Mouse (Mus musculus): Measurements from ENCODE around the gene Tst. TPM values are rescaled to one million over a fixed set of nuclear protein-coding genes. Genes with fewer than 3 reads are reported as not detected.

The Tst gene
- polyA plus RNA-seq, 1 experiment from 2014 or later = 25.9 TPM

GRCm38 (mm10) chr15:78429139-78429459, 23.4 kb upstream of the Tst start:
- Histone ChIP-seq H3K4me3 (peak overlapping the region; percentile 76), H3K4me1 (peaks cover 25% of the 10 kb centered on the region), H3K27me3 (0 out of 2 replicates have a peak, but pooled peaks cover 4% of the 10 kb centered on the region), H3K9me3 (no peaks in the 10 kb centered on the region), H3K27ac (peak overlapping the region; percentile 45), H3K4me2 (peak overlapping the region; percentile 80), H3K36me3 (peaks cover 34% of the 10 kb centered on the region), H3K9ac (peak overlapping the region; percentile 82)
- 1% methylated on average over 3 of the region's 3 CpGs for WGBS
- ATAC-seq (ENCODE audit: insufficient number of reproducible peaks, insufficient read depth, low FRiP score, low TSS enrichment, low read depth) = no peak

GRCm38 (mm10) chr15:78428391-78429138, 22.9 kb upstream of the Tst start, which contains the start of gene Kctd17:
Gene Kctd17, plus strand, starts transcription at chr15:78428564.
- Histone ChIP-seq H3K27me3 (0 out of 2 replicates have a peak, but pooled peaks cover 4% of the 10 kb centered on the region), H3K27ac (peak within 1 kb of the TSS; percentile 45), H3K4me1 (peaks cover 25% of the 10 kb centered on the region), H3K9ac (peak within 1 kb of the TSS; percentile 82), H3K9me3 (no peaks in the 10 kb centered on the region), H3K4me3 (peak within 1 kb of the TSS; percentile 76), H3K4me2 (peak within 1 kb of the TSS; percentile 80), H3K36me3 (peaks cover 29% of the 10 kb centered on the region)
- 1% methylated on average over 51 of the region's 52 CpGs for WGBS
- ATAC-seq (ENCODE audit: insufficient number of reproducible peaks, insufficient read depth, low FRiP score, low TSS enrichment, low read depth) = peak; percentile 74; the same call in 1 of the 2 replicates

- no peak for ATAC-seq (ENCODE audit: insufficient number of reproducible peaks, insufficient read depth, low FRiP score, low TSS enrichment, low read depth)
- Histone ChIP-seq H3K9me3 (no peaks in the 10 kb centered on the region), H3K36me3 (no peaks in the 10 kb centered on the region), H3K4me1 (peaks cover 19% of the 10 kb centered on the region), H3K27ac (no peak overlapping the region), H3K27me3 (peaks cover 10% of the 10 kb centered on the region; the same call in 1 of the 2 replicates), H3K4me2 (no peak overlapping the region), H3K4me3 (no peak overlapping the region), H3K9ac (no peak overlapping the region)
- 67% methylated on average over 4 of the region's 4 CpGs for WGBS
These were observed 19.5 kb upstream of the Tst start for GRCm38 (mm10) chr15:78425230-78425629.

GRCm38 (mm10) chr15:78424507-78424906, 18.8 kb upstream of the Tst start:
- Histone ChIP-seq H3K27ac (no peak overlapping the region), H3K4me1 (peaks cover 12% of the 10 kb centered on the region), H3K4me2 (no peak overlapping the region), H3K27me3 (peaks cover 10% of the 10 kb centered on the region; the same call in 1 of the 2 replicates), H3K36me3 (no peaks in the 10 kb centered on the region), H3K9me3 (no peaks in the 10 kb centered on the region), H3K4me3 (no peak overlapping the region), H3K9ac (no peak overlapping the region)
- 21% methylated on average over 11 of the region's 11 CpGs for WGBS
- no peak for ATAC-seq (ENCODE audit: insufficient number of reproducible peaks, insufficient read depth, low FRiP score, low TSS enrichment, low read depth)

GRCm38 (mm10) chr15:78422046-78422956, 16.6 kb upstream of the Tst start:
- H3K4me1 ChIP-seq = peaks cover 3% of the 10 kb centered on the region; the same call in 1 of the 2 replicates
- H3K36me3 ChIP-seq = no peaks in the 10 kb centered on the region
- H3K4me2 ChIP-seq = peak overlapping the region; percentile 27; the same call in 1 of the 2 replicates
- no peaks in the 10 kb centered on the region for H3K9me3 ChIP-seq
- no peak for ATAC-seq (ENCODE audit: insufficient number of reproducible peaks, insufficient read depth, low FRiP score, low TSS enrichment, low read depth)
- peaks cover 10% of the 10 kb centered on the region; the same call in 1 of the 2 replicates for H3K27me3 ChIP-seq
- 17% methylated on average over 15 of the region's 16 CpGs for WGBS
- no peak overlapping the region for H3K27ac ChIP-seq
- H3K4me3 ChIP-seq = no peak overlapping the region
- no peak overlapping the region for H3K9ac ChIP-seq

- peaks cover 3% of the 10 kb centered on the region; the same call in 1 of the 2 replicates for H3K4me1 ChIP-seq
- no peak overlapping the region for H3K9ac ChIP-seq
- H3K27ac ChIP-seq = no peak overlapping the region
- no peaks in the 10 kb centered on the region for H3K9me3 ChIP-seq
- WGBS = 82% methylated on average over 13 of the region's 13 CpGs
- no peaks in the 10 kb centered on the region for H3K36me3 ChIP-seq
- H3K4me3 ChIP-seq = no peak overlapping the region
- H3K27me3 ChIP-seq = peaks cover 9% of the 10 kb centered on the region; the same call in 1 of the 2 replicates
- no peak for ATAC-seq (ENCODE audit: insufficient number of reproducible peaks, insufficient read depth, low FRiP score, low TSS enrichment, low read depth)
- H3K4me2 ChIP-seq = no peak overlapping the region
These were observed 14.7 kb upstream of the Tst start for GRCm38 (mm10) chr15:78420395-78420794.

GRCm38 (mm10) chr15:78416937-78417336, 11.2 kb upstream of the Tst start:
- no peak for ATAC-seq (ENCODE audit: insufficient number of reproducible peaks, insufficient read depth, low FRiP score, low TSS enrichment, low read depth)
- 0 out of 2 replicates have a peak overlapping the region, but pooled peaks have one; percentile 28 for H3K27ac ChIP-seq
- 8% methylated on average over 4 of the region's 4 CpGs for WGBS
- no peaks in the 10 kb centered on the region for H3K4me1 ChIP-seq
- H3K36me3 ChIP-seq = peaks cover 5% of the 10 kb centered on the region; the same call in 1 of the 2 replicates
- H3K9ac ChIP-seq = no peak overlapping the region
- no peaks in the 10 kb centered on the region for H3K9me3 ChIP-seq
- H3K4me2 ChIP-seq = no peak overlapping the region
- H3K4me3 ChIP-seq = no peak overlapping the region
- H3K27me3 ChIP-seq = peaks cover 7% of the 10 kb centered on the region

GRCm38 (mm10) chr15:78414157-78414556, 8.4 kb upstream of the Tst start:
- no peak overlapping the region for H3K27ac ChIP-seq
- no peak for ATAC-seq (ENCODE audit: insufficient number of reproducible peaks, insufficient read depth, low FRiP score, low TSS enrichment, low read depth)
- peaks cover 13% of the 10 kb centered on the region for H3K4me1 ChIP-seq
- peaks cover 8% of the 10 kb centered on the region; the same call in 1 of the 2 replicates for H3K36me3 ChIP-seq
- H3K4me2 ChIP-seq = no peak overlapping the region
- H3K27me3 ChIP-seq = peaks cover 30% of the 10 kb centered on the region
- H3K9ac ChIP-seq = no peak overlapping the region
- H3K4me3 ChIP-seq = no peak overlapping the region
- 88% methylated on average over 8 of the region's 8 CpGs for WGBS
- H3K9me3 ChIP-seq = no peaks in the 10 kb centered on the region

- Histone ChIP-seq H3K9me3 (no peaks in the 10 kb centered on the region), H3K27me3 (peaks cover 35% of the 10 kb centered on the region), H3K36me3 (peaks cover 8% of the 10 kb centered on the region; the same call in 1 of the 2 replicates), H3K4me2 (no peak overlapping the region), H3K4me3 (no peak overlapping the region), H3K27ac (no peak overlapping the region), H3K9ac (no peak overlapping the region), H3K4me1 (peaks cover 13% of the 10 kb centered on the region)
- 75% methylated on average over 1 of the region's 1 CpGs for WGBS
- no peak for ATAC-seq (ENCODE audit: insufficient number of reproducible peaks, insufficient read depth, low FRiP score, low TSS enrichment, low read depth)
These were observed 8.0 kb upstream of the Tst start for GRCm38 (mm10) chr15:78413719-78414117.

- Histone ChIP-seq H3K27ac (no peak overlapping the region), H3K9ac (no peak overlapping the region), H3K9me3 (no peaks in the 10 kb centered on the region), H3K4me1 (peaks cover 13% of the 10 kb centered on the region), H3K4me2 (no peak overlapping the region), H3K36me3 (peaks cover 8% of the 10 kb centered on the region; the same call in 1 of the 2 replicates), H3K27me3 (peaks cover 40% of the 10 kb centered on the region), H3K4me3 (no peak overlapping the region)
- 85% methylated on average over 14 of the region's 14 CpGs for WGBS
- ATAC-seq (ENCODE audit: insufficient number of reproducible peaks, insufficient read depth, low FRiP score, low TSS enrichment, low read depth) = no peak
These were observed 7.5 kb upstream of the Tst start for GRCm38 (mm10) chr15:78413083-78413718.

- WGBS = 16% methylated on average over 12 of the region's 12 CpGs
- Histone ChIP-seq H3K4me1 (peaks cover 32% of the 10 kb centered on the region), H3K27me3 (peaks cover 43% of the 10 kb centered on the region), H3K9ac (peak overlapping the region; percentile 55), H3K36me3 (peaks cover 8% of the 10 kb centered on the region; the same call in 1 of the 2 replicates), H3K9me3 (no peaks in the 10 kb centered on the region), H3K4me2 (peak overlapping the region; percentile 55), H3K4me3 (peak overlapping the region; percentile 27), H3K27ac (no peak overlapping the region)
- ATAC-seq (ENCODE audit: insufficient number of reproducible peaks, insufficient read depth, low FRiP score, low TSS enrichment, low read depth) = no peak
These were observed 3.9 kb upstream of the Tst start for GRCm38 (mm10) chr15:78409570-78410052.

Data from embryonic facial prominence, embryonic 13.5 days (tissue).